Mouse (Mus musculus) A20 (cell line): Measurements from ENCODE around the gene Pagr1b.
A peak's percentile ranks its signal among the peaks of the same experiment; 100 is the strongest.

Experiments
- DNase-seq: peaks from one replicate; pipeline ENCODE4 v3.0.0-alpha.2; 2011; ENCODE audit warnings: low read depth, low spot score

Gene Pagr1b

DNA sequence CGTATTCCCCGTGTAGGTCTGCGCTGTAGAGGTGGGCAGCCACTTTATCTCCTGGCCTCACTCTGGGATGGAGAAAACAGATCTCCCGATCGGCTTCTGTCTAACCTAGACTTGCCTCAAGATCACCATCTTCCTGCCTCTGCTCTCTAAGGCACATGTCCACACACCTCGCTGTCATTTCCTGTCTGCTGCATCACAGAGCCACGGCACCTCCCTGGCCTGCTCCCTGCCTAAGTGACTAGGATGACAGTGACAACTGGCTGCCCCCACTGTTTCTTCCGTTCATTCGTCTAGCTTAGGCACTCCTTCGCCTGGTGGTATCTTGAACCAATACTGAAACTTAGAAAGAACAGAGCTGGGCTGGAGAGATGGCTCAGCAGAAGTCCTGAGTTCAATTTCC is 16.7 kb downstream of the Pagr1b start:
- no peak for DNase-seq

DNA sequence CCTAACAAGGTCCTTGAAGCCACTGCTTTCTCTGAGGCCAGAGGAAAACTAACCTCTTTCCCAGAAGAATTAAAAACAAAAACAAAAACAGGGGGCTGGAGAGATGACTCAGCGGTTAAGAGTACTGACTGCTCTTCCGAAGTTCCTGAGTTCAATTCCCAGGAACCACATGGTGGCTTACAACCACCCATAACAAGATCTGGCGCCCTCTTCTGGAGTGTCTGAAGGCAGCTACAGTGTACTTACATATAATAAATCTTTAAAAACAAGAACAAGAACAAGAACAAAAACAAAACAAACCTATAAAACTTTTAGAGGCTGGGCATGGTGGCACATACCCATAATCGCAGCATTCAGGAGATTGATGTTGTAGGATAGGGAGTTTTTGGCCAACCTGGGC is 19.8 kb downstream of the Pagr1b start:
- DNase-seq = no peak

DNA sequence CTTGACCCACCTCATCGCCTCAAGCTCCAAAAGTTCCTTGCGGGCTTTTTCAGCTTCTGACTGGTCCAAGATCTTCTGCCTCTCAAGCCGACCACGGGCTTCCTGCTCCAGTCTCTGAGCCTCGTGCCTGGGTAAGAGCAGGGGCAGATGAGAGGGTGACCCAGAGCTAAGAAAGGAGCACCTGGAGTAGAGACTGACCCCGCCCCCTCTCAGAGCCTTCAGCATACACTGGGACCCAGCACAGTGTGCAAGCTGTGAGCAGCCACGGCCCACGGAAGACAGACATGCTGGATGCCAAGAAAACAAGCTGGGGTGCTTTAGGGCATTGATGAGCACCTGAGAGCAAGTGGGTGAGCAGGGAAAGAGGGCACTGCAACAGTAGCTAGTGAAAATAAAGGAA is 27.5 kb downstream of the Pagr1b start:
- DNase-seq = no peak

DNA sequence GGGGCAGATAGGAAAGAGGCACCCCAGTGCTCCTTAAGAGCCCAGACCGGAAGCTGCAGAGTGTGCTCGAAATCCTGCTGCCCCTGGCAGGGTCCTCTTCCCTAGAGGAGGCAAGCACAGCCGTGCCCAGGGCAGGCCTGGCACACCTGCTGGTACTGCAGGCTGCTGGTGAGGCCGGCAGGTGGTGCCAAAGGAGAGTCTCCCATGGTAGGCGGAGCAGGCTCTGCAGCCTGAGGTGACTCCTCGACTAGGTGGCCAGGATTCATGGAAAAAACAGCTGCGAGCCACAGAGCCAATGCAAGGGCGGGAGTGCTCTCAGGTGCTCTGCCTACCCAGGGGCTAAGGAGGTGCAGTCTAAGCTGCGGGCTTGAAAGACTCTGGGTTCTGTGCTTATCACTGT is 30.0 kb downstream of the Pagr1b start:
- no peak for DNase-seq

DNA sequence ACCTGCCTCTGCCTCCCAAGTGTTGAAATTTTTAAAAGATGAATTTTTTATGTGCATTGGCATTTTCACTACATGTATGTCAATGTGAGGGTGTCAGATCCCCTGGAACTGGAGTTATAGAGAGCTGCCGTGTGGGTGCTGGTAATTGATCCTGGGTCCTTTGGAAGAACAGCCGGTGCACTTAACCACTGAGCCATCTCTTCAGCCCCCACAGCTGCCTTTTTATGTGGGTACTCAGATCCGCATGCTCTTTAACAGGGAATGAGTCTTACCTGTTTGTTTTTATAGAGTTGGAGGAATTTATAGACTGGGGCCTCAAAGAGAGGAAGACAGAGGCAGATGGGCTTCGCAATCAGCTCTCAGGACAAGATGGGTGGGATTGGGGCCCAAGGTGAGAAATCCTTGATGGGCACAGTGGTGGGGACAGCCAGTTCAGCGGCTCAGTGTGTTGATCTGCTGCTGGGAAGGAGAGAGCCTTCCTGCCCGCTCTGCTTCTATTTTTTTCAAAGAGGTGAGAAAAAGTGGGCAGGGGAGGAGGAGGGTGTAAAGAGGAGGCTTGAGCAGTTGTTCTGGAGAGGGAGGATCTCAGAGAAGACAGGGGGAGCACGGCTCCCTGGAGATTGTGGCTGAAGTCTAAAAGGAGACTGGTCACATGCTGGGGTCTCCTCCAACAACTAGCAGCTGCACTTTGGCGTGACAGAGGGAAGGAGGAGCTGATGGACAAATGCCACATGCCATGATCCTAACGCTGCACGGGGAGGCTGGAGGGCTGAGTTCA is 31.4 kb downstream of the Pagr1b start:
- DNase-seq = no peak

DNA sequence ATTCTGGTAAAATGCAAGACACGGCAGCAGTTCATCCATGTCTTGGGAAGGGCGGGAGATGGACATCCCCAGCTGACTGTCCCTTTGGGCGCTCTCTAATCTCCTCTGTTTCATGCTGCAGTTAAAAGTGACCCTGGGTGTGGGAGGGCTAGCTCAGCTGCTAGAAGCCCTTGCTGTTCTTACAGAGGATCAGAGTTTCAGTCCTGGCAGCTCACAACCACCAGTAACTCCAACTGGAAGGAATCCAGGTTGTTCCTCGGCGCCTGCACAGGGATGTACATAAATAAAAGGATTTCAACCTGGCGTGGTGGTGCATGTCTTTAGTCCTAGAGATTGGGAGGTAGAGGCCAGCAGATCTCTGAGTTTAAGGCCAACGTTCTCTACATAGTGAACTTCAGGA is 33.2 kb downstream of the Pagr1b start:
- DNase-seq = no peak

DNA sequence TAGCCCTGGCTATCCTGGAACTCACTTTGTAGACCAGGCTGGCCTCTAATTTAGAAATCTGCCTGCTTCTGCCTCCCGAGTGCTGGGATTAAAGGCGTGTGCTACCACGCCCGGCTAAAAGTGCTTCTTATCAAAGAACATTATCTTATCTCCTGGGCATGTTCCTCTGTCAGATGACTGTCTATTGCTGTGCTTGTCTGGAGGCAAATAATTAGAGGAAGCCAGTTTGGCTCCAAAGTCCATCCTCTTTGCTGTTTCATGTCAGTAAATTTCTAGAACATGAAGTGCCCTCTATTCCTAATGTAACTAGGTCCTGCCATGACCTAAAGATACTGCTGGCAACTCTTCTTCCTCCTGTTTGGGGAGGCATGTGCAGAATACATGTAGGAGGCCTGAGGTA is 34.2 kb downstream of the Pagr1b start:
- no peak for DNase-seq

DNA sequence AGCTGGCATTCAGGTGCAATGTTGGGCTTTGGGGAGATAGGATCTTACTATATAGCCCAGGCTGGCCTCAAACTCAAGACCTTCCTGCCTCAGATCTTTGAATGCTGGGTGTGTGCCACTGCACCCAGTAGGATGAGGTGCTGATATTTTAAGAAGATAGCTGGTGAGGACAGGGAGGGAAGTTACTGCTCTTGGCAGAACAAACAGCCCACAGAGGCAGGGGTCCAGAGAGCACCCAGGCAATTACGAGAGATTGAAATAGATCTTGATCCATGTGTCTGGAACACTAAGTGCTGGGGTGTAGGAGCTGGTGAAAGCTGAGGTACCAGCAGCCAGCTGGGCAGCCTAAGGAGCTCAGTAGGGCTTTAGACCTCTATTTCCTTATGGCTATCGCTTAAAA is 34.7 kb downstream of the Pagr1b start:
- no peak for DNase-seq

DNA sequence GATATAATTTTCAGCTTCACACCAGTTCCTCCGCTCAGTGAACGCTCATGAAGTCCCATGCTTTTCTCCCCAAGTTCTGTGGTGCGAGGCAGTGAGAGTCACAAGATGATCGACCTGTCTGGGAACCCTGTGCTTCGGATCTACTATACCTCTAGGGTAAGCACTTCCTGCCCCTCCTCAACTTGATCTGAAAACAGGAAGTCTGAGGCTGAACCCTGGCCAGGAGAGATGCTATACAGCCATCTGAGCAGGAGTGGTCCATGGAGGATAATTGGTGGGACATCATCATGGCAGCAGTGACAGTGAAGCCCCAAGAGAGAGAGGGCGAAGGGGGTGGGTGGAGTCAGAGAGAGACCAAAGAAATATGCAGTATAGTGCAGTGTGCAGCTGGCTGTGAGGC is 37.4 kb downstream of the Pagr1b start:
- DNase-seq = no peak

DNA sequence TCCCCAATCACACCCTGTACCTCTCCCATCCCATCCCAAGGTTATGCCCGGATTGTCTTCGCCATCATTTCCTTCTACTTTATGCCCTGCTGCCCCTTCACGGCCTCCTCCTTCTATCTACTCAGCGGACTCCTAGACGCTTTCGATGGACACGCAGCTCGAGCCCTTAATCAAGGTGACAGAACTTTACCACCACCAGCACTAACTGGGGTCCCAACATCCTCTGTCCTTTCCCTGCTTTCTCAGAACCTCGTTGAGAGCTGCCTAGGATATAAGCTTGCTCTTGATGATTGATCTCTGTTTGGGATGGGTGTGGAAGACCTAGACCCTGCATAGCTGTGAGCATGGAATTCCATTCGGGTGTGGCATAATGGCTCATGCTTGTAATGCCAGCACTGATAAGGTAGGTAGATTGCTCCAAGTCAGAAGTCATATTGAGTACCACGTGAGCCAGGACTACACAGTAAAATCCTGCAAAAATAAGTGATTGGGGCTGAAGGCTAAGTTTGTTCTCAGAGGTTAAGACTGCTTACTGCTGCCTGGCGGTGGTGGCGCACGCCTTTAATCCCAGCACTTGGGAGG is 39.3 kb downstream of the Pagr1b start:
- DNase-seq = no peak

DNA sequence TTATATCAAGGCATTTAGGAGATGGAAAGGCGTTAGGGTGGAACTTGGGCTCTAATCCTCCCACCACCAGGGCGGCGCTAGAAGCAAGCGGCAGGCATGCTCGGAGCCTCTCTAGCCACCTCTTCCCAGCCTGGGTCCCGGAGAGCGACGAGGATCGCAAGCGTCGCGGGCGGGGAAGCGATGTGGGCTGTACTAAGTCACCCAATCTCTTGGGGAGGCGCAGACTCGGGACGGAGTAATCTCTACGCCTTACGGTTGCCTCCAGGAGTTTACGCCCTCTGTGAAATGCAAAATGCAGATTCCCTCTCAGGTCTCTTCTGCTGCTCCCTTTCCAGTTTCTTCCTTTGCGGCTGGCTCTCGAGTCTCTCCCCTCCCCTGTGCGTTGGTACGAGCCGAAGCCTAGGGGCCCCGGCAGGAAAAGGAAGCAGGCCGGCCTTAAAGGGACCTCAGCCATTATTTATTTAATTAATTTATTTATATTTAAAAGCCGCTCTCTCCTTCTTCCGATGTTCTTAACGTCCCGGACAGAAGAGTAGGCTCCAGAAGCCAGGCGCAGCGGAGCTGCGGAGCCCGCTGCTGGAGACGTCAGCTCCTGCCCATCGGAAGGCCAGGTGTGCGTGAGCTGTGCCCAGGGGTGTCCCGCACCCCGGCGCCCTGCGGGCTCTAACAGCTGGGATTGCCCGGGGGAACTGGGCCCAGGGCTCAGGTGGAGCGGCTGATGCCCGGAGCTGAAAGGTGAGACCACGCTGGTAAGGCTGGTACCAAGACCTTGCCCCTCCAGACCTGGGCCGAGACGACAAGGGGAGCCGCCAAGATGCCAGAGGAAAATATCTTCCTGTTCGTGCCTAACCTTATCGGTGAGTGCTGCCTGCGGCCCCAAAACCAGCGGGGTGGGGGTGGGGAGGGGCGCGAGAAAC is 40.1 kb downstream of the Pagr1b start, which contains the start of gene Cdiptos:
Cdiptos (minus strand) TSS at position 149 of the 917 bp plus-strand sequence.
- DNase-seq = peak; percentile 97

DNA sequence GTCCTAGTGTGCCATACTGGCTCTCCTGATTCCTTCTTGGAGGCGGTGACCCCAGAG is 40.6 kb downstream of the Pagr1b start, which contains the start of gene Cdipt:
Cdipt (plus strand) TSS at position 22 of the 57 bp plus-strand sequence.
- no peak for DNase-seq

DNA sequence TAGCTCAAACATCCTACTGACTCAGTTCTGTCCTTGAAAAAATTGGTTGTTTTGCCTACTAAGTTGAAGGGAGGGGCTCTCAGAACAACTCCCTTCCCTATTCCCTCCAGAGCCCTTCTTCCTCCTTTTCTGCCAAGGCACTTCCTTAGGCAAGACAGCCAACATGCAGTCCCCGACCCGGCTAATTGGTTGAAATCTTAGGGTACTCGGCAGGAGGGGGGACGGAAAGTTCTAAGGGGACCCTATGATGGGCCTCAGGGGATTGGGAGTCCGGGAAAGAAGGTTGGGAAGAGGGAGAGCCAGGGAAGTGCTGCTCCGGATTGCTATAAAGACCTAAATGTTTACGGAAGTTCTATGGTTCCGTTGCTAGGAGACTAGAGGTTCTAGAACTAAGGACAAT is 40.8 kb downstream of the Pagr1b start:
- DNase-seq = no peak

DNA sequence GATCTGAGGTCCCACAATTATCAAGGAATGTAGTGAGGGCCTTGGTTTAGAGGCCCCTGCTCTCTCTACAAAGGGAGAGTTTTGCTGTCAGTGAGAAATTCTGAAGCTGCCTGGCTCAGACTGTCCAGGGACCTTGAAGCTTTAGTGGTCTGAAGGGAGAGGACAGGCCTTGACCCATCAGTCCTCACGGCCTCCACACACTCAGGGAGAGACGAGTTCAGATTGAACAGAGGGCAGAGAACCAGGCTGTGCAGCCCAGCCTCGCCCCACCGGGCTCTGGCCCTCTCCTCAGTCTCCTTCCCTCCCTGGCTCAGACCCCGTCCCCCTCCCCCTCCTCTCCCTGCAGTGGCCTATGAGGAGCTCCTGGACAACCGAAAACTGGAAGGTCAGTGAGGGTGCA is 48.9 kb downstream of the Pagr1b start:
- no peak for DNase-seq

DNA sequence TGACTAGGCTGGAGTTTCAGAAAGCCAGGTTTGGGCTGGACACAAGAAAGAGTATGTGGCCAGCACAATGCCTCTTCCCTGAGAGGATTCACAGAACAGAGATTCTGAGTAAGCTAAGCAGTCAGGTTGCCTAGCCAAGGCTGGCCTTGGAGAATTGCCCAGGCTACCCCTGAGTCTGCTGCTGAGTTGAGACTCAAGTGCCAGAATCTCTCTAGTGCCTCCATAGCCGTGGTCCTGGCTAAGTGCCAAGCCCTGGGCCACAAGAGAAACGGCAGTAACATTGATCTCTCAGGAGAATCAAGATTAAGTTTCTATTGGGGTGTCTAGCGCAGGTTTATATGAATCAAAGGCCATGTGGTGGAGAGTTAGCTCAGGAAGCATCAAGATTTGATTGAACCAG is 50.7 kb downstream of the Pagr1b start:
- no peak for DNase-seq

DNA sequence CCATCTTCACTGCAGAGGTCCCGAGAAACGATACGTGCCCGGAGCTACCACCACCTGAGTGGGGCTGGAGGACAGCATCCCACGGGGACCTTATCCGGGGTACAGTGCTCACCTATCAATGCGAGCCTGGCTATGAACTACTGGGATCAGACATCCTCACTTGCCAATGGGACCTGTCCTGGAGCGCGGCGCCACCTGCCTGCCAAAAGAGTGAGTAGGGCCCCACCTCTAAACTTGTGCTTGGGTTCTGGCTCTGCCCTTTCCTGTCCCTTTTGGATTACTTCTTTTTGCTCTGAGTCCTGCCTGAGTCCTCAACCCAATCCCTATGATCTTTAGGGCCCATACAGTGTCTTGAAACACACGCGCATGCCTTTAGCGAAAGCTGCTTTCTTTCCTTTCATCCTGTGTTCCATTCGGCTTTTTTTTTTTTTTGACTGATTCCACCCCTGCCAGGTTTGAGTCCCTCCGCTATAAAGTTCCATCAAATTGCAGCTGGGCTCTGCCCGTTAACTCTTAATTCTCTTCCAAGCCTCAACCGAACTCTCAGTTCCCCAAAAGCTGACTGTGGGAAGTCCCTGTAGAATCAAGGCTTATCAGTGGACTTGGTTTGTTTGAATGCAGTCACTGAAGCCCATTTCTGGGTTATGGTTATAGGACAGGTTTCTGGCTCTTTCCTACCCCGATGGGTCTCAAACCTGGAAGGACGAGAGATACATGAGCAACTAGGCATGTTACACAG is 52.6 kb downstream of the Pagr1b start:
- DNase-seq = peak; percentile 77

DNA sequence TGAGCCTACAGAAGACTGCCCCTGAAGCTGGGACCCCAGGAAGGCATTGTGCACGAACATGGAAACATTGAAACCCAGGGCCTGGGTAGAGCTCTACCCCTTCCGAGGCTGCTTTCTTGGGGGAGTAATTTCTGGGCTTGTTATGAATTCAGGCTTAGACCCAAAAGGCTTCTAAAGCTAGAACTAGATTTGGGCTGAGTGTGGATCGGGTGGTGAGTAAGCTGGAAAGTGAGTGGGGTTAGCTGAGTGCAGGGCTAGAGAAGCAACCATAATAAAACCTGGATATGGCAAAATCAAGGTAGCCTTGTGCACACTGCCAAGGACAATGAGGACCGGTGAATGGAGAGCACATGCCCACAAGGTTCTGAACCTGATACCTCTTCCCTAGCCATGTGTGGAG is 54.3 kb downstream of the Pagr1b start:
- DNase-seq = no peak

DNA sequence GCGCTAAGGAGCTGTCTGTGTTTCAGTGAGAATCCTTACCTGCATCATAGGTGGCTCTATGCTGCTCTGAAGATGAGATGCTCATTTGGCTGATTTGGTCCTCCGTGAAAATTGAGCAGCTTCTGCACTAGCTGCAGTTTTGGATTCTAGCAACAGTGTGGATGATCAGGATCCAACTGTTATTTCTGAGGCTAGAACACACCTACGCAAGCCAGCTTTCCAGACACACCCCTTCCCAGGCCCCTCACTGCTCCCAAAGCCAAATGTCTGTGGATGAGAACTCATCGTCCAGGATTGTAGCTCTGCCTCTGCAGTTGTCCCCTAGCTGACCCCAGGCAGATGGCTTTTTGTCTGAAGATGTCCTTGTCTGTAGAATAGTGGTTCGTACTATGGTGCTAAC is 55.2 kb downstream of the Pagr1b start:
- no peak for DNase-seq

DNA sequence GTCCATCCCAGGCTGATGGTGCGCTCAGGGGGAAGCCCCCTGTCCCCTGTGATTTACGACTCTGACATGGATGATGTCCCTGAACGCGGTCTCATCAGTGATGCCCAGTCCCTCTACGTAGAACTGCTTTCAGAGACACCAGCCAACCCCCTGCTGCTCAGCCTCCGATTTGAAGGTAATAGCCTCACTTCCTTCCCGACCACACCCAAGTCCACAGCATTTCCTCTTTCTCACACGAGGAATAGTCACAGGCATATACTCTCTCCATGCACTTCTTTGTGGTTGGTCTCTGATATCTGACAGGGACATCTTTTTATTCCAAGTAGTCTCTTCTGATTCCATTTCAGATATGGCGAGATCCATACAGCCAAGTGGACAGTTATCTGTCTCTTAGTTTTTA is 56.5 kb downstream of the Pagr1b start:
- DNase-seq = peak; percentile 11

DNA sequence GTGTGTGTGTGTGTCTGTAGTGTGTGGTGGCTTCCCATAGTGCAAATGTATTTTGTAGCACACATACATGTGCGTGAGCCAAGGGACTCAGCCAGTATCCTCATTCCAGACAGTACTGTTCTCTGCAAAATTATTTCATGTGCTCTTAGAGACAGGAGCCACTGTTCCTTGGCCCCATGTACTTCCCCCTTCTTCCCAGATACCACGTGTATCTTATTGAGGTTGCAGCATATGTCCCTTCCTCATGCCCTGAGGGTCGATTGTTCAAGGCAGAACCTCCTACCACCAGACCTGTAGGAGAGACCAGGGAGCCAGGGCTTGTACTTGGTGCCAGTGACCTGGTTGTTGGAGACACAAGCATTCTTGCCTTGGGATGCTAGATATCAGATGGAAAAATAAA is 61.2 kb downstream of the Pagr1b start:
- no peak for DNase-seq

DNA sequence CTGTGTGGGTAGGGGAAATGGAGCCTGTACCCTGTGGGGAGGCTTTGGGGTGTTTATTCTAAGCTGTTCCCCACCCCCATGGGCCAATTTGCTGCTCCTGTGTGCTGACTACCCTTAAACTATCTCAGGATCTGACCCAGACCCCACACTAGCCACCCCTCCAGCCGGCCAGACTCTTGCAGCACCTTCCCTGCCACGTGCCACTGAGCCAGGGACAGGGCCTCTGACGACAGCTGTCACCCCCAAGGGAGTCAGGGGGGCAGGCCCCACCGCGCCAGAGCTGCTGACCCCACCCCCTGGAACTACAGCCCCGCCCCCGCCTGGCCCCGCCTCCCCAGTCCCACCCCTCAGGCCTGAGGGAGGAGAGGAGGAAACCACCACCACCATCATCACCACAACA is 63.6 kb downstream of the Pagr1b start:
- peak; percentile 36 for DNase-seq

DNA sequence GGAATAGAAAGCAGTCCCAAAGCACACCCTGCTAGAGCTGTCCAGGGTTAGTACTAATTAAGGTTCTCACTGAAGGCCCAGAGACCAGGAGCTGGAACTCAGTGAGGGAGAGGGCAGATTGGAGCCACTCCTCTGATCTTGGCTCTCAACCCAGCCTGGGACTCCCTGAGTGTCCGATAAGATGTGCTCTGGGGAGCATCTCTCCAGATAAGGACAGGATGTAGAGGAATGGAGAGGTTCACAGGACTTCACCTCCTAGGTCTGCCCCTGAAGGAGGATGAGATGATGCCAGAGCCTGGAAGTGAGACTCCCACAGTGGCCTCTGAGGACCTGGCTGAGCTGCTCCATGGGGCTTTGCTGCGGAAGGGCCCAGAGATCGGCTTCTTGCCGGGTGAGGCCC is 64.5 kb downstream of the Pagr1b start:
- DNase-seq = no peak
